Mouse (Mus musculus) stomach, embryonic 15.5 days (tissue): ENCODE results near the gene Mapre3. TPM values are rescaled to one million over a fixed set of nuclear protein-coding genes. Genes with fewer than 3 reads are reported as not detected.

Experiments used
- ATAC-seq: fragments of 200-750 bp; cut with Nextera tagmentation; 2 replicates; pipeline ENCODE4 v1.8.0; 2017; ENCODE audit warnings: low read depth, moderate number of reproducible peaks, moderate TSS enrichment; ENCODE audit not compliant: insufficient read depth, low FRiP score
- H3K27ac ChIP-seq: fragments of 300-500 bp; sonication (generic); 2 replicates; pipeline ENCODE4 v1.5.1; 2015; ENCODE audit warnings: mild to moderate bottlenecking, inconsistent platforms
- H3K27me3 ChIP-seq: fragments of 300-500 bp; sonication (generic); replicated peaks from 2 replicates; pipeline ENCODE4 v1.6.1; 2015; ENCODE audit warnings: inconsistent platforms
- H3K36me3 ChIP-seq: fragments of 300-500 bp; sonication (generic); 2 replicates; pipeline ENCODE4 v1.6.1; 2015; ENCODE audit warnings: inconsistent platforms
- H3K4me1 ChIP-seq: fragments of 300-500 bp; sonication (generic); 2 replicates; pipeline ENCODE4 v1.6.1; 2015; ENCODE audit warnings: inconsistent platforms
- H3K4me2 ChIP-seq: fragments of 300-500 bp; sonication (generic); 2 replicates; pipeline ENCODE4 v1.6.1; 2015; ENCODE audit warnings: mild to moderate bottlenecking, inconsistent platforms
- H3K4me3 ChIP-seq: fragments of 300-500 bp; sonication (generic); replicated peaks from 2 replicates; pipeline ENCODE4 v1.5.1; 2015; ENCODE audit warnings: inconsistent platforms
- H3K9ac ChIP-seq: fragments of 300-500 bp; sonication (generic); 2 replicates; pipeline ENCODE4 v1.6.1; 2015; ENCODE audit warnings: inconsistent platforms
- H3K9me3 ChIP-seq: fragments of 300-500 bp; sonication (generic); 2 replicates; pipeline ENCODE4 v1.6.1; 2016; ENCODE audit warnings: inconsistent platforms
- WGBS: fragments of 180-500 bp; shearing (Covaris S2); methylation state at CpG from one replicate; pipeline ENCODE4 v1.1.7; 2015; 5-methylcytosine and 5-hydroxymethylcytosine counted together
- polyA plus RNA-seq: library from polyadenylated mRNA; unstranded; fragments of >200 nt; fragmentation: Nextera tagmentation; extraction: Ambion mirVana; gene quantifications from 2 replicates; pipeline ENCODE4 v1.2.1, GENCODE M21; 2015

The Mapre3 gene
- polyA plus RNA-seq, 1 experiment from 2014 or later: 19.7 TPM

- H3K36me3 ChIP-seq: no peaks in the 10 kb centered on the region
- no peak overlapping the region for H3K4me2 ChIP-seq
- no peaks in the 10 kb centered on the region for H3K9me3 ChIP-seq
- no peak overlapping the region for H3K4me3 ChIP-seq
- H3K9ac ChIP-seq: no peak overlapping the region
- H3K4me1 ChIP-seq: no peaks in the 10 kb centered on the region
- no peak overlapping the region for H3K27ac ChIP-seq
- H3K27me3 ChIP-seq: no peaks in the 10 kb centered on the region
- WGBS: 65% methylated on average over 6 of the region's 6 CpGs
- ATAC-seq: no peak
These were observed 11.4 kb downstream of the Mapre3 start for GRCm38 (mm10) chr5:30825821-30826220.

DNA sequence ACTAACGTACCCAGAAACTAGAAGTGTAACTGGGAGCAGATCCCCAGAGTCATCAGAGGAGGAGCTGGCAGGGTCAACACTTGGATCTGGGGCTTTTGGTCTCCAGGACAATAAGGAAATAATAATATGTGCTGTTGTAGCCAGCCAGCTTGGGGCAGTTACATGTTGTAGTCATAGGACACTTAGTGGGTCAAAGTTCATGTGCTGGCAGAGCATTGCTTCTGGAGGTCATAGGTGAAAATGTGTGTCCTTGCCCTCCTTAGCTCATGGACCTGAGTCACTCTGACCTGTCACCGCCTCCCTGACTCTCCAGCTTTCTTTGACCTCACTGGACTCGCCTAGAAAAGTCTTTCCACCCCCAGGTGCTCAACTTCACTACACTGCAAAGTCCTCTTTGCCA is 19.0 kb downstream of the Mapre3 start:
- H3K27me3 ChIP-seq: no peaks in the 10 kb centered on the region
- 87% methylated on average over 3 of the region's 3 CpGs for WGBS
- no peaks in the 10 kb centered on the region for H3K9me3 ChIP-seq
- no peak for ATAC-seq
- no peaks in the 10 kb centered on the region for H3K36me3 ChIP-seq
- H3K4me2 ChIP-seq: no peak overlapping the region
- no peak overlapping the region for H3K4me3 ChIP-seq
- H3K4me1 ChIP-seq: no peaks in the 10 kb centered on the region
- no peak overlapping the region for H3K9ac ChIP-seq
- no peak overlapping the region for H3K27ac ChIP-seq

DNA sequence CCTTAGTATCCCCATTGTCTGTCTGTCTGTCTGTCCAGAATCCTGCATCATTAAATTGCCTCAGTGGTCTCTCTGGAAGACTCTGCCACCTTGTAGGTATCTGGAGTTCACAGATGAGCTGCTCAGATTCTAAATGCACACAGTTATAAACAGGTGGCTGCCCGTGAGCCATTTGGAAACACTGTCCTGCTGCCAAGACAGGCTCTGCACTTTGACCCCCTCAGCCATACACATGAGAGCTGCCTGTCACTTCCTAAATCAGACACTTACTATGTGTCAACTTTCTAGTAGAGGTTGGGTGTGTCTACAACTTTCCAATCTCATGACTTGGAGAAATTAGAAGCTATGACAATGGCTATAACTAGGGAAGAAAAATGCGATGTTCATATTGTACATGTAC is 25.3 kb downstream of the Mapre3 start:
- WGBS: 69% methylated on average over 2 of the region's 2 CpGs
- no peak overlapping the region for H3K9ac ChIP-seq
- H3K9me3 ChIP-seq: no peaks in the 10 kb centered on the region
- H3K4me1 ChIP-seq: no peaks in the 10 kb centered on the region
- H3K4me2 ChIP-seq: no peak overlapping the region
- ATAC-seq: no peak
- H3K4me3 ChIP-seq: no peak overlapping the region
- H3K27ac ChIP-seq: no peak overlapping the region
- H3K27me3 ChIP-seq: no peaks in the 10 kb centered on the region
- H3K36me3 ChIP-seq: no peaks in the 10 kb centered on the region

DNA sequence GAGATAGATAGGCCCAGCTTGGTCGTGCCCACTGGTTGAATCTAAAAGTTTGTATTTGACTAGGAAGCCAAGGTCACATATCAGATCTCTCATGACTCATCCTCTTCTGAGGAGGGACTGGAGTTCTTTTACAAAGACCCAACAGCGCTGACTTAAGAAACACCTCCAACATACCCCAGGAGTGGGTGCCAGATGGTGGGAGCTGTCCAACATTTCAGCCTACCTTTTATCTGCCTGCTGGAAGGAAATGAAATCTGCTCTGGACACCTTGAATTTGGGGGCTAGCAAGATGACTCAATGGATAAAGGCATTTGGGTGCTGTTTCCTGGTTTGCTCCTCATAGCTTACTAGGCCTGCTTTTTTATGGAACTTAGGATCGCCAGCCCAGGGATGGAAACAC is 27.5 kb downstream of the Mapre3 start:
- ATAC-seq: no peak
- no peak overlapping the region for H3K9ac ChIP-seq
- no peak overlapping the region for H3K27ac ChIP-seq
- 47% methylated on average over 3 of the region's 3 CpGs for WGBS
- no peak overlapping the region for H3K4me2 ChIP-seq
- H3K4me1 ChIP-seq: no peaks in the 10 kb centered on the region
- H3K36me3 ChIP-seq: no peaks in the 10 kb centered on the region
- H3K9me3 ChIP-seq: no peaks in the 10 kb centered on the region
- no peaks in the 10 kb centered on the region for H3K27me3 ChIP-seq
- H3K4me3 ChIP-seq: no peak overlapping the region

GRCm38 (mm10) chr5:30849891-30850555 is 35.6 kb downstream of the Mapre3 start:
- Histone ChIP-seq H3K4me3 (no peak overlapping the region), H3K27ac (peak overlapping the region; percentile 68), H3K4me1 (peaks cover 4% of the 10 kb centered on the region; the same call in 1 of the 2 replicates), H3K27me3 (no peaks in the 10 kb centered on the region), H3K9me3 (no peaks in the 10 kb centered on the region), H3K9ac (no peak overlapping the region), H3K4me2 (no peak overlapping the region), H3K36me3 (no peaks in the 10 kb centered on the region)
- peak; percentile 89 for ATAC-seq
- WGBS: 47% methylated on average over 6 of the region's 6 CpGs

- Histone ChIP-seq H3K4me2 (no peak overlapping the region), H3K4me3 (no peak overlapping the region), H3K9me3 (no peaks in the 10 kb centered on the region), H3K27me3 (no peaks in the 10 kb centered on the region), H3K36me3 (no peaks in the 10 kb centered on the region), H3K4me1 (peaks cover 4% of the 10 kb centered on the region; the same call in 1 of the 2 replicates), H3K27ac (peak overlapping the region; percentile 68), H3K9ac (no peak overlapping the region)
- WGBS: 54% methylated on average over 2 of the region's 2 CpGs
- no peak; the same call in 1 of the 2 replicates for ATAC-seq
These were observed 36.1 kb downstream of the Mapre3 start for GRCm38 (mm10) chr5:30850556-30850925.

GRCm38 (mm10) chr5:30853522-30853921 is 39.1 kb downstream of the Mapre3 start:
- peaks cover 4% of the 10 kb centered on the region; the same call in 1 of the 2 replicates for H3K4me1 ChIP-seq
- H3K27ac ChIP-seq: no peak overlapping the region
- H3K4me2 ChIP-seq: no peak overlapping the region
- H3K36me3 ChIP-seq: no peaks in the 10 kb centered on the region
- no peaks in the 10 kb centered on the region for H3K9me3 ChIP-seq
- no peak for ATAC-seq
- no peak overlapping the region for H3K4me3 ChIP-seq
- WGBS: 89% methylated on average over 4 of the region's 4 CpGs
- H3K9ac ChIP-seq: no peak overlapping the region
- H3K27me3 ChIP-seq: no peaks in the 10 kb centered on the region

DNA sequence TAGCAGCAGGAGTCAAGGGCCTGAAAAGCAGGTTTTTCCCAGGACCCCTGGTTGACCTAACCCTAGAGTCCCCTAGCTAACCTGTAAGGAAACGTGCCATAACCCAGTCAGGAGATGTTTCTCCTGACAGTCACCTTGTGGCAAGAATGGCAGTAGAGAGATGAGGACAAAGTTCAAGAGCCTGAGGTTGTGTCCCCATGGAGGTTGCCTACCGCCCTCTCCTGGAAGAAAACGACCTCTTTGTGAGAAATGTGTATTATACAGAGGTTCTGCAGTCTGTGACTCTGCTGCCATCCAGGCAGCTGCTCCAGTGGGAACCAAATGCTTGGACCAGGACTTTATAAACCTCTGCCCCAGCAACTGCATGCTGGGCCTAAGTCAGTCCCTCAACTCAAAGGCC is 41.2 kb downstream of the Mapre3 start:
- Histone ChIP-seq H3K9me3 (no peaks in the 10 kb centered on the region), H3K27ac (no peak overlapping the region), H3K9ac (no peak overlapping the region), H3K4me3 (no peak overlapping the region), H3K4me2 (no peak overlapping the region), H3K4me1 (no peaks in the 10 kb centered on the region; the same call in 1 of the 2 replicates), H3K36me3 (no peaks in the 10 kb centered on the region), H3K27me3 (no peaks in the 10 kb centered on the region)
- 53% methylated on average over 3 of the region's 3 CpGs for WGBS
- ATAC-seq: no peak

GRCm38 (mm10) chr5:30856124-30856523 is 41.7 kb downstream of the Mapre3 start:
- no peak for ATAC-seq
- no peaks in the 10 kb centered on the region for H3K4me1 ChIP-seq
- H3K4me3 ChIP-seq: no peak overlapping the region
- no peaks in the 10 kb centered on the region for H3K36me3 ChIP-seq
- WGBS: 81% methylated on average over 2 of the region's 2 CpGs
- H3K4me2 ChIP-seq: no peak overlapping the region
- H3K9ac ChIP-seq: no peak overlapping the region
- H3K27me3 ChIP-seq: no peaks in the 10 kb centered on the region
- H3K27ac ChIP-seq: no peak overlapping the region
- no peaks in the 10 kb centered on the region for H3K9me3 ChIP-seq

- Histone ChIP-seq H3K36me3 (no peaks in the 10 kb centered on the region), H3K4me3 (no peak overlapping the region), H3K9ac (no peak overlapping the region), H3K9me3 (no peaks in the 10 kb centered on the region), H3K27me3 (no peaks in the 10 kb centered on the region), H3K27ac (no peak overlapping the region), H3K4me1 (0 out of 2 replicates have a peak, but pooled peaks cover 5% of the 10 kb centered on the region), H3K4me2 (no peak overlapping the region)
- peak; percentile 50; the same call in 1 of the 2 replicates for ATAC-seq
- WGBS: 31% methylated on average over 4 of the region's 4 CpGs
These were observed 49.4 kb downstream of the Mapre3 start for GRCm38 (mm10) chr5:30863852-30864251.

- Histone ChIP-seq H3K4me3 (no peak overlapping the region), H3K4me1 (0 out of 2 replicates have a peak, but pooled peaks cover 5% of the 10 kb centered on the region), H3K36me3 (no peaks in the 10 kb centered on the region), H3K9me3 (no peaks in the 10 kb centered on the region), H3K27ac (no peak overlapping the region), H3K27me3 (no peaks in the 10 kb centered on the region), H3K4me2 (no peak overlapping the region), H3K9ac (no peak overlapping the region)
- 48% methylated on average over 15 of the region's 15 CpGs for WGBS
- ATAC-seq: no peak
These were observed 49.9 kb downstream of the Mapre3 start for GRCm38 (mm10) chr5:30864322-30864721.

GRCm38 (mm10) chr5:30866871-30867270 is 52.4 kb downstream of the Mapre3 start:
- H3K9me3 ChIP-seq: no peaks in the 10 kb centered on the region
- ATAC-seq: no peak
- no peaks in the 10 kb centered on the region for H3K27me3 ChIP-seq
- no peak overlapping the region for H3K27ac ChIP-seq
- no peak overlapping the region for H3K4me3 ChIP-seq
- no peak overlapping the region for H3K4me2 ChIP-seq
- peaks cover 22% of the 10 kb centered on the region for H3K4me1 ChIP-seq
- H3K9ac ChIP-seq: no peak overlapping the region
- WGBS: 84% methylated on average over 3 of the region's 3 CpGs
- H3K36me3 ChIP-seq: peaks cover 9% of the 10 kb centered on the region

- H3K9me3 ChIP-seq: no peaks in the 10 kb centered on the region
- H3K27me3 ChIP-seq: no peaks in the 10 kb centered on the region
- H3K4me2 ChIP-seq: no peak within 1 kb of the TSS
- H3K27ac ChIP-seq: peak within 1 kb of the TSS; percentile 12; the same call in 1 of the 2 replicates
- no peak within 1 kb of the TSS for H3K9ac ChIP-seq
- 93% methylated on average over 3 of the region's 3 CpGs for WGBS
- peaks cover 18% of the 10 kb centered on the region for H3K36me3 ChIP-seq
- H3K4me3 ChIP-seq: no peak within 1 kb of the TSS; the same call in 1 of the 2 replicates
- H3K4me1 ChIP-seq: peaks cover 25% of the 10 kb centered on the region
- no peak for ATAC-seq
These were observed 53.3 kb downstream of the Mapre3 start, which contains the start of gene Tmem214 for GRCm38 (mm10) chr5:30867712-30868111. Tmem214 (plus strand) TSS chr5:30868012.
